Mouse (Mus musculus): ENCODE data around the gene Klhl6. TPM values are rescaled to one million over a fixed set of nuclear protein-coding genes. Genes with fewer than 3 reads are reported as not detected.

Gene Klhl6
- polyA plus RNA-seq, 1 experiment = 33.7 TPM

DNA sequence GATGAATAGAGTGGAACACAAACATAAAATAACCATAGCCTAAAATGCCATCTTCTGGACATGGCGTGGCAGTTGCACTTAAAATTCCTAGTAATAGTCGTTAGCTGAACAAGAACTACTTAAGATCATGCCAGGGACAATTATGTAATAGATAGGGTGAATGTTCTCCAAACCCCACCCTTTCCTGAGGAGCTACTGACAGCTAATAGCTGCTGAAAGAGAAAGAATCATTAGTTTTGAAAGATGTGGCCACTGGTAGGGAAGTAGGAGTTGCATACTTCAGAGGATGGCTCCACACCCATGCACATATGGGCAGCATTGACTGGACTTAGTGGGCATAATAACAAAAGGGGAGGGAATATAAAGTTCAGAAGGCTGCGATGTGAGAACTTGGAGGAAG is 19.9 kb downstream of the Klhl6 start:
- H3K4me1 ChIP-seq (ENCODE audit: control insufficient read depth, insufficient read depth, insufficient read length) = peaks cover 6% of the 10 kb centered on the region
- no peak overlapping the region for H3K4me3 ChIP-seq (ENCODE audit: extremely low read depth, insufficient read depth, insufficient read length)
- H3K27me3 ChIP-seq (ENCODE audit: control insufficient read depth, insufficient read depth, low read length) = no peaks in the 10 kb centered on the region
- DNase-seq (ENCODE audit: low read depth in 1 of 2, low spot score in 2 of 2) = no peak
- TF ChIP-seq POLR2A (IDR thresholded peaks at IDR 0.05; ENCODE audit: low read depth, low read length) (no peak), CTCF (IDR thresholded peaks at IDR 0.05; ENCODE audit: extremely low read depth, insufficient read depth, insufficient read length, insufficient replicate concordance) (no peak)
- peaks cover 17% of the 10 kb centered on the region for H3K36me3 ChIP-seq (ENCODE audit: control insufficient read depth, insufficient read depth, low read length)
- WGBS = 81% methylated on average over 3 of the region's 3 CpGs
- no peak overlapping the region for H3K27ac ChIP-seq (ENCODE audit: insufficient read depth, low read length)

DNA sequence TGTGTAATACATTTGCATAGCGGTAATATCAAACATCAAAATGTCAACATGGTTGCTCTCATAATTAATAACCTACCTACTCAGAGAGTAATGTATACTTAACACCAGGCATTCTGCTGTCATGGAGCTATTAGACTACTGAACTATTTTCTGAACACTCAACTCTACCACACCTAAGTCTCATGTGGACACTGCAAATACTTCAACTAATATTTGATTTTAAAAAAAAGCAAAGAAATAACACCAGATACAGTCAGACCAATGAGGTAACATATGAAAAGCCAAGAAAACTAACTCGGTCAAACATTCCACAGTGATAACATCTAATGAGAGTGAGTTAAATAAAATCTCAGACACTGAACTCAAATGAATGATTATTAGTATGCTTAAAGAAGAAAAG is 21.8 kb downstream of the Klhl6 start:
- H3K4me1 ChIP-seq (ENCODE audit: control insufficient read depth, insufficient read depth, insufficient read length) = peaks cover 2% of the 10 kb centered on the region
- WGBS = 78% methylated on average over 2 of the region's 2 CpGs
- H3K27me3 ChIP-seq (ENCODE audit: control insufficient read depth, insufficient read depth, low read length) = no peaks in the 10 kb centered on the region
- TF ChIP-seq POLR2A (IDR thresholded peaks at IDR 0.05; ENCODE audit: low read depth, low read length) (no peak), CTCF (IDR thresholded peaks at IDR 0.05; ENCODE audit: extremely low read depth, insufficient read depth, insufficient read length, insufficient replicate concordance) (no peak)
- DNase-seq (ENCODE audit: low read depth in 1 of 2, low spot score in 2 of 2) = no peak
- H3K27ac ChIP-seq (ENCODE audit: insufficient read depth, low read length) = no peak overlapping the region
- H3K36me3 ChIP-seq (ENCODE audit: control insufficient read depth, insufficient read depth, low read length) = peaks cover 27% of the 10 kb centered on the region
- H3K4me3 ChIP-seq (ENCODE audit: extremely low read depth, insufficient read depth, insufficient read length) = no peak overlapping the region

DNA sequence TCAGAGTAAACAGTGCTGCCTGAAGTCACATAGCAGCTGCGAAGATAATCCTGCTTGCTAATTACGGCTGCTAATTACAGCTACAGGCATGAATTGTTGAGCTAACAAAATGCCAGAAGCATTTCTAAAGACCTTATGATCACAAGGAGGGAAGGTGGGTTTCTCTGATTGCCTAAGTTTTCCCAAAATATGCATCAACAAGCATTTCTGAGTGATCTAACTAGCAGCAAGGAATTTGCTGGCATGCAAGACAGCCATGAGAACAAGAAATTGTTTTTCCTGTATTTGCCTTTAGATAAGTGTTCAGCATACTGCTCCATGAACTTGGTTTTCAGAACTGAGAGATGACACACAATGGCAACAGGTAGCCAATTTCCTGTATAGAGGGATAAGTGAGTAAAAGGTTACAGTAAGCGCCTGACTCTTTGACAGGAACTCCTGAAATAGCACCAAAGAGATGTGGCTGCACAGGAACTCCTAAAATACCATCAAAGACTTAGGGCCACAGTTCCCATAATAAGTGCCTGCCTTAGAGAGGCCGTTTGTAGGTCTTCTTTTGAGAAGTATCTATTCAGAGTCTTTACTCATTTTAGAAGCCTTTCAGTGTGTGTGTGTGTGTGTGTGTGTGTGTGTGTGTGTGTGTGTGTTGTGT is 22.3 kb downstream of the Klhl6 start:
- no peak for DNase-seq (ENCODE audit: low read depth in 1 of 2, low spot score in 2 of 2)
- H3K4me3 ChIP-seq (ENCODE audit: extremely low read depth, insufficient read depth, insufficient read length) = no peak overlapping the region
- H3K4me1 ChIP-seq (ENCODE audit: control insufficient read depth, insufficient read depth, insufficient read length) = peaks cover 2% of the 10 kb centered on the region
- no peak overlapping the region for H3K27ac ChIP-seq (ENCODE audit: insufficient read depth, low read length)
- no peak for TF ChIP-seq POLR2A (IDR thresholded peaks at IDR 0.05; ENCODE audit: low read depth, low read length)
- no peak for TF ChIP-seq CTCF (IDR thresholded peaks at IDR 0.05; ENCODE audit: extremely low read depth, insufficient read depth, insufficient read length, insufficient replicate concordance)
- peaks cover 23% of the 10 kb centered on the region for H3K36me3 ChIP-seq (ENCODE audit: control insufficient read depth, insufficient read depth, low read length)
- no peaks in the 10 kb centered on the region for H3K27me3 ChIP-seq (ENCODE audit: control insufficient read depth, insufficient read depth, low read length)
- WGBS = 49% methylated on average over 4 of the region's 4 CpGs

DNA sequence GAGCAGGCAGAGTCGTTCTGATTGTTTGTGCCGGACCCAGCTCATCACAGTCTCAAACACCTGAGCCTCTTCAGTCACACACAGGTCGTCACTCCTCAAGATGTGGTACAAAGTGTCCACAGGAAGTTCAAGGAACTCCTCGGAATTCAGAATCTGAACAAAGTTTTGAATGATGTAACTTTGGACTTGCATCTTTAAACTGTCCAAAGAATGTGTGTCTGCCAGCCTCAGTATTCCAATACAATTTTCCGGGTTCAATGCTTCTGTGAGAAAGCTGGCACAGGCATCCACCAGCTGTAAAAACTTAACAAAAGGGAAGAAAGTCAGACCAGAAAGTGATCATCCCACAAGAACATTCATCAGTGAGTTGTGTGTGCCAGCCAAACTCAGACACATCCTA is 25.8 kb downstream of the Klhl6 start:
- TF ChIP-seq CTCF (IDR thresholded peaks at IDR 0.05; ENCODE audit: extremely low read depth, insufficient read depth, insufficient read length, insufficient replicate concordance) (no peak), POLR2A (IDR thresholded peaks at IDR 0.05; ENCODE audit: low read depth, low read length) (no peak)
- DNase-seq (ENCODE audit: low read depth in 1 of 2, low spot score in 2 of 2) = no peak
- H3K4me1 ChIP-seq (ENCODE audit: control insufficient read depth, insufficient read depth, insufficient read length) = no peaks in the 10 kb centered on the region; the same call in 1 of the 2 replicates
- H3K27ac ChIP-seq (ENCODE audit: insufficient read depth, low read length) = no peak overlapping the region
- WGBS = 88% methylated on average over 5 of the region's 5 CpGs
- H3K36me3 ChIP-seq (ENCODE audit: control insufficient read depth, insufficient read depth, low read length) = peaks cover 23% of the 10 kb centered on the region
- H3K27me3 ChIP-seq (ENCODE audit: control insufficient read depth, insufficient read depth, low read length) = no peaks in the 10 kb centered on the region
- H3K4me3 ChIP-seq (ENCODE audit: extremely low read depth, insufficient read depth, insufficient read length) = no peak overlapping the region

DNA sequence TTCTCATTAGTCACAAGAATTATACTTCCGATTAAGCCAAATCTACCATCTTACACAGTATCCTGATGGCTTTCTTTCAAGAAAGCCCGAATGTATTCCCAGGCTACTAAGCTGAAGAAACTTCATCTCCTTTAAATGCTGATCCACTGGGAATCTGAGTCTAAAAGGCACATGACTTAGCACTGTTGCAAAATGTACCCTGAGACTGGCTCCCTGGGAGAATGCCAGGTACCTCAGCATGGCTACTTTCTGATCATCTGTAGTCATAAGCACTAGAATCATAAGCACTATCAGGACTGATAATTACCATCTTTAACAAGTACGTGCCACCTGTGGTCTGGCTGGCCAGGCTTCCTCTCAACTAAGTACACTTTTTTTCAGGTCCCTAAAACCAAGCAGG is 35.5 kb downstream of the Klhl6 start:
- Histone ChIP-seq H3K36me3 (ENCODE audit: control insufficient read depth, insufficient read depth, low read length) (peaks cover 37% of the 10 kb centered on the region), H3K4me3 (ENCODE audit: extremely low read depth, insufficient read depth, insufficient read length) (no peak overlapping the region)

DNA sequence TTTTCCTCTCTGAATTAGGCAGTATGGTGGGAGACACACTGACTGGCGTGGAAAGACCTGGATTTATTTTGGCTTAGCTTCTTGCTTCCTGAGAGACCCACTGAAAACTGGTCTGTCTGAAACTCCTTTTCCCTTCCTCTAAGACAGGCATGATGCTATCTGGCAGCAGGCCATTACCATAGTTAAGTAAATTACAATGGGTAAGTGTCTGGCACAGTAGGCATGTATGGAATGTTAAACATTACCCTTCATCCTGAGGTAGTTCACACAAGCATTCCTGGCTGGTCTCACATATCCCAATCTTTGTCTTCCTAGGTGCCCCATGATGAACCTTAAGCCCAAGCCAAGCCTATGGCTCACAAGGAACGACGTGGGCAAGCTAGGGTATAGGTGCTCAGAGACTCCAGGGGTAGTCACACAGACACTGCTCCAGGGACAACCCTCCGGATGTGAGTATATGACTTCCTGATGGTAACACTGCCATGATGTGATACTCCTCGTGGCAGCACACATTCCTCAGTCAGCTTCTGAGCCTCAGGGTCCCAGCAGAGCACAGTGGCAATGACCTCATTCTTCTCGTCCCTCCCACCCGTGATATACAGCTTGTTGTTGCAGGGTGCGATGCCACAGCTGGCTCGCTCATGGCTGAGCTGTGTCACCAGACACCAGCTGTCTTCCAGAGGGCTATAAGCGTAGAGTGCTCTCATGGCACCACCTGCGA is 36.1 kb downstream of the Klhl6 start:
- Histone ChIP-seq H3K4me3 (ENCODE audit: extremely low read depth, insufficient read depth, insufficient read length) (no peak overlapping the region), H3K4me1 (ENCODE audit: control insufficient read depth, insufficient read depth, insufficient read length) (no peaks in the 10 kb centered on the region), H3K36me3 (ENCODE audit: control insufficient read depth, insufficient read depth, low read length) (peaks cover 34% of the 10 kb centered on the region), H3K27ac (ENCODE audit: insufficient read depth, low read length) (no peak overlapping the region), H3K27me3 (ENCODE audit: control insufficient read depth, insufficient read depth, low read length) (no peaks in the 10 kb centered on the region)
- WGBS = 90% methylated on average over 11 of the region's 11 CpGs
- DNase-seq (ENCODE audit: low read depth in 1 of 2, low spot score in 2 of 2) = no peak
- no peak for TF ChIP-seq POLR2A (IDR thresholded peaks at IDR 0.05; ENCODE audit: low read depth, low read length)
- no peak for TF ChIP-seq CTCF (IDR thresholded peaks at IDR 0.05; ENCODE audit: extremely low read depth, insufficient read depth, insufficient read length, insufficient replicate concordance)

More for the DNA sequence above, 35.5 kb downstream of the Klhl6 start:
- no peaks in the 10 kb centered on the region for H3K27me3 ChIP-seq (ENCODE audit: control insufficient read depth, insufficient read depth, low read length)
- 92% methylated on average over 3 of the region's 3 CpGs for WGBS
- no peaks in the 10 kb centered on the region for H3K4me1 ChIP-seq (ENCODE audit: control insufficient read depth, insufficient read depth, insufficient read length)
- no peak for DNase-seq (ENCODE audit: low read depth in 1 of 2, low spot score in 2 of 2)
- no peak overlapping the region for H3K27ac ChIP-seq (ENCODE audit: insufficient read depth, low read length)
- no peak for TF ChIP-seq POLR2A (IDR thresholded peaks at IDR 0.05; ENCODE audit: low read depth, low read length)
- no peak for TF ChIP-seq CTCF (IDR thresholded peaks at IDR 0.05; ENCODE audit: extremely low read depth, insufficient read depth, insufficient read length, insufficient replicate concordance)

DNA sequence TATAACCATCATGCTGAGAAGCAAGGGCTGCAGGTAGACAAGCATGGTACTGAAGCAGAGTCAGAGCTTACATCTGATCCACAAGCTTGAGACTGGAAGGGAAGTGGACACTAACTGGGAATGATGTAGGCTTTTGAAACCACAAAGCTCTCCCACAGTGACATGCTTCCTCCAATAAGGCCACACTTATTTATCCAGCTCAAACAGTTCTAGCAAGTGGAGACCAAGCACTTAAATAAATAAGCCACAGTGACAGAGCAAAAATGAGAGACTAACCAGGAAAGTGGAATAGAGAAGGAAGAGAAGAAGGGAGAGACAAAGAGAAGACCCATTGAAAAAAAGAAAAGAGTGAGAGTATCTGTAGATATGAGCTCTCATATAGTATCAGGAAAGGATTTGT is 62.0 kb downstream of the Klhl6 start:
- TF ChIP-seq CTCF (IDR thresholded peaks at IDR 0.05; ENCODE audit: extremely low read depth, insufficient read depth, insufficient read length, insufficient replicate concordance) = no peak
- no peak for TF ChIP-seq POLR2A (IDR thresholded peaks at IDR 0.05; ENCODE audit: low read depth, low read length)
- H3K4me1 ChIP-seq (ENCODE audit: control insufficient read depth, insufficient read depth, insufficient read length) = no peaks in the 10 kb centered on the region
- no peak for DNase-seq (ENCODE audit: low read depth in 1 of 2, low spot score in 2 of 2)
- no peaks in the 10 kb centered on the region for H3K36me3 ChIP-seq (ENCODE audit: control insufficient read depth, insufficient read depth, low read length)
- no peak overlapping the region for H3K4me3 ChIP-seq (ENCODE audit: extremely low read depth, insufficient read depth, insufficient read length)
- H3K27me3 ChIP-seq (ENCODE audit: control insufficient read depth, insufficient read depth, low read length) = no peaks in the 10 kb centered on the region
- H3K27ac ChIP-seq (ENCODE audit: insufficient read depth, low read length) = no peak overlapping the region

Measured in spleen, adult 2 months (tissue).